Mouse (Mus musculus) forebrain, embryonic 11.5 days (tissue): ENCODE results near the gene E4f1. TPM values are rescaled to one million over a fixed set of nuclear protein-coding genes. Genes with fewer than 3 reads are reported as not detected.

ENCODE experiments used
- ATAC-seq: fragments of 200-750 bp; cut with Nextera tagmentation; replicated peaks from 2 replicates; pipeline ENCODE4 v1.8.0; 2017; ENCODE audit warnings: moderate TSS enrichment; ENCODE audit not compliant: low FRiP score
- DNase-seq: peaks from one replicate; pipeline ENCODE4 v3.0.0-alpha.2; 2017; ENCODE audit warnings: low spot score
- H3K27ac ChIP-seq: fragments of 300-500 bp; sonication (generic); 2 replicates; pipeline ENCODE4 v1.5.1; 2014; ENCODE audit warnings: low read depth, low read length
- H3K27me3 ChIP-seq: fragments of 300-500 bp; sonication (generic); 2 replicates; pipeline ENCODE4 v1.6.1; 2014; ENCODE audit warnings: mild to moderate bottlenecking, low read length, mixed read lengths; ENCODE audit not compliant: control insufficient read depth, insufficient read depth
- H3K36me3 ChIP-seq: fragments of 300-500 bp; sonication (generic); 2 replicates; pipeline ENCODE4 v1.6.1; 2014; ENCODE audit warnings: mild to moderate bottlenecking, low read length, moderate library complexity, mixed read lengths; ENCODE audit not compliant: control insufficient read depth, insufficient read depth
- H3K4me1 ChIP-seq: fragments of 300-500 bp; sonication (generic); replicated peaks from 2 replicates; pipeline ENCODE4 v1.6.1; 2014; ENCODE audit warnings: low read length, mixed read lengths; ENCODE audit not compliant: control insufficient read depth, insufficient read depth
- H3K4me2 ChIP-seq: fragments of 300-500 bp; sonication (generic); 2 replicates; pipeline ENCODE4 v1.6.1; 2014; ENCODE audit warnings: low read depth, mild to moderate bottlenecking, low read length, moderate library complexity, mixed read lengths; ENCODE audit not compliant: severe bottlenecking
- H3K4me3 ChIP-seq: fragments of 300-500 bp; sonication (generic); 2 replicates; pipeline ENCODE4 v1.5.1; 2014; ENCODE audit warnings: low read depth, low read length
- H3K9ac ChIP-seq: fragments of 300-500 bp; sonication (generic); 2 replicates; pipeline ENCODE4 v1.6.1; 2014; ENCODE audit warnings: low read length
- H3K9me3 ChIP-seq: fragments of 300-500 bp; sonication (generic); 2 replicates; pipeline ENCODE4 v1.6.1; 2016; ENCODE audit warnings: low read length, mixed read lengths; ENCODE audit not compliant: control insufficient read depth
- WGBS: fragments of 180-500 bp; shearing (Covaris S2); extraction: QIAGEN DNeasy Blood & Tissue Kit; methylation state at CpG from one replicate; pipeline ENCODE4 v1.1.7; 2014; 5-methylcytosine and 5-hydroxymethylcytosine counted together
- polyA plus RNA-seq: library from polyadenylated mRNA; unstranded; fragments of >200 nt; fragmentation: Nextera tagmentation; extraction: Ambion mirVana; gene quantifications from 2 replicates; pipeline ENCODE4 v1.2.1, GENCODE M21; 2014

The E4f1 gene
- polyA plus RNA-seq, 1 experiment from 2014 or later: 31.4 TPM

GRCm38 (mm10) chr17:24488186-24488661 lies 18.1 kb upstream of the E4f1 start, which contains the start of gene Caskin1:
Caskin1 (plus strand) TSS chr17:24488601.
- Histone ChIP-seq H3K4me1 (peaks cover 9% of the 10 kb centered on the region), H3K4me3 (peak within 1 kb of the TSS; percentile 85), H3K4me2 (peak within 1 kb of the TSS; percentile 92), H3K27ac (peak within 1 kb of the TSS; percentile 57), H3K9me3 (no peaks in the 10 kb centered on the region), H3K9ac (peak within 1 kb of the TSS; percentile 87), H3K27me3 (no peaks in the 10 kb centered on the region; the same call in 1 of the 2 replicates), H3K36me3 (no peaks in the 10 kb centered on the region)
- peak; percentile 74 for DNase-seq
- peak; percentile 66 for ATAC-seq
- under 1% methylated on average over 45 of the region's 45 CpGs for WGBS

DNA sequence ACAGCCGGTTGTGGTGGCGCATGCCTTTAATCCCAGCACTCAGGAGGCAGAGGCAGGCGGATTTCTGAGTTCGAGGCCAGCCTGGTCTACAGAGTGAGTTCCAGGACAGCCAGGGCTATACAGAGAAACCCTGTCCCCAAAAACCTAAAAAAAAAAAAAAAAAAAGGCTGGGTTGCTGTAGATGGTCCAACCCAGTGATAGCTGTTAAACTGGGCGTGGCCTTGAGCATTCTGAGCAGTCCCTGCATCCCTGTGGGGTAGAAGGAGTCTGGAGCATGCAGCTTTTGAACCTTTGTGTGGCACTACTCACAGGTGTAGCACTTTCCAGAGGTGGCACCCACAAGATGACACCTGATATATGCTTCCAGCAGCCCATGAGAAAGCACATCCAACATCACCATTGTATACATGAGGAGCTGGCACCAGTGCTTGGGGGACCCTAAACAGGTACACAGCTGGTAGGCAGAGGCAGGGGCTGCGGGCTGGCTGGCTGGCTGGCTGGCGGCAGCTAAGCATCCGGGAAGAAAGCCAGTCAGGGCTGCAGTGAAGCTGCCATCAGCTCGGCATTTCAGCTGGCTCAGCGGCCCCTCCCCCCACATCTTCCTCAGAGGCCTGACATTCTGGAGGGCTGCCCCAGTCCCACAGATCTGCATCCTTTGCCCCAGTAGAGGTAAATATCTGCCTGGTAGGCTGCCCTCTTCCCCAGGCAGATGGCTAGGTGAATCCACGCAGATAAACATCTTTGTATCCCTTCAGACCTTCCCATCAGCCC lies 15.2 kb upstream of the E4f1 start:
- Histone ChIP-seq H3K27me3 (no peaks in the 10 kb centered on the region; the same call in 1 of the 2 replicates), H3K36me3 (no peaks in the 10 kb centered on the region), H3K27ac (no peak overlapping the region), H3K9me3 (no peaks in the 10 kb centered on the region), H3K4me2 (no peak overlapping the region), H3K4me3 (no peak overlapping the region), H3K4me1 (peaks cover 8% of the 10 kb centered on the region), H3K9ac (no peak overlapping the region)
- DNase-seq (no peak), ATAC-seq (no peak)
- WGBS: 44% methylated on average over 10 of the region's 11 CpGs

DNA sequence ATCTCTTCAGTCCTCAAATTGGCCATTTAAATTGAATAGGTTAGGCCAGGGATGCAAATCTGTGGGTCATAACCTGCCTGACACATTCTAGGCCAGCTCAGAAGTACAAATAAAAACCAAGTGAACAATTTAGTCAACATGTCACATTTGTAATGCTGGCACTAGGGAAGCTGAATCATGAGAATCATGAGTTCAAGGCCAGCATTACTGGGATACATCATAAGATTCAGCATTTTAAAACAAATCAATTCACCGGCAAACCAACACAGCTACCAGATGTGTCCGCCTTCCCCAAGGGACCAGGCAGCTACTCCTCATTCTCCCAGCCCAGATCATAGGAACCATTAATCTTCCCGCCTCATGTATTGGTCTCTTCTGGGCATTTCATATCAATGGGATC lies 13.4 kb upstream of the E4f1 start:
- no peak overlapping the region for H3K27ac ChIP-seq
- no peaks in the 10 kb centered on the region; the same call in 1 of the 2 replicates for H3K27me3 ChIP-seq
- no peaks in the 10 kb centered on the region for H3K36me3 ChIP-seq
- no peak for ATAC-seq
- H3K4me2 ChIP-seq: no peak overlapping the region
- DNase-seq: no peak
- H3K9ac ChIP-seq: no peak overlapping the region
- H3K4me1 ChIP-seq: no peaks in the 10 kb centered on the region; the same call in 1 of the 2 replicates
- no peaks in the 10 kb centered on the region for H3K9me3 ChIP-seq
- WGBS: 84% methylated on average over 3 of the region's 3 CpGs
- H3K4me3 ChIP-seq: no peak overlapping the region

GRCm38 (mm10) chr17:24481027-24481815 lies 11.1 kb upstream of the E4f1 start:
- peaks cover 5% of the 10 kb centered on the region; the same call in 1 of the 2 replicates for H3K36me3 ChIP-seq
- H3K9me3 ChIP-seq: no peaks in the 10 kb centered on the region
- H3K27ac ChIP-seq: no peak overlapping the region
- no peak overlapping the region for H3K4me2 ChIP-seq
- H3K9ac ChIP-seq: no peak overlapping the region
- H3K4me3 ChIP-seq: no peak overlapping the region
- 94% methylated on average over 20 of the region's 20 CpGs for WGBS
- H3K27me3 ChIP-seq: no peaks in the 10 kb centered on the region
- H3K4me1 ChIP-seq: peaks cover 5% of the 10 kb centered on the region
- ATAC-seq: no peak
- no peak for DNase-seq

DNA sequence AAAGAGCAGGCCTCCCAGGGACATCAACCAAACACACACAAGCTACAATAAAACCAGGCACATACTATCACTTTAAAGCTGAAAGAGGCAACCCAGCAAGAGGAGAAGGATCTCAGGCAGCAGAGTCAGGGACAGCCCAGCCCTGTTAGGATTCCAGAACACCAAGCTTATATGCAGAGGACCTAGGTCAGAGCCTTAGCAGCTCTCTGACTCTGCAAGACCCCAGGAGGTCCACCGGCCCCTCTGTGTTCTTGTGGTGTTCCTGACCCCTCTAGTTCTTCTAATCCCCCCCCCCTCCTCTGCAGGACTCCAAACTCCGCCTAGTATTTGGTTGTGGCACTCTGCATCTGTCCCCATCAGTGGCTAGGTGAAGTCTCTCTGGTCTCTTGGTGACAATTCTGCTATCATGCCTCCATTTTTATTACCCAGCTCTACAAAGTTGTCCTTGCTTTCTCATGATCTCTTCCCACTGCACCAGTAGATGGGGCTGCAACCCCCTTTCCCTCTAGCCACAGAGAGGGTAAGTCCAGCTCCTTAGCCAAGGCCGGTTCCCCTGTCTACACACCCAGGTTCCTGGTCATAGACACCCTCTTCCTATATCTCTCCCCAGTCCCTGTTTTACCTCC lies 10.2 kb upstream of the E4f1 start:
- Histone ChIP-seq H3K27ac (no peak overlapping the region), H3K4me2 (no peak overlapping the region)

GRCm38 (mm10) chr17:24479431-24479830 lies 9.3 kb upstream of the E4f1 start:
- H3K4me3 ChIP-seq: peak overlapping the region; percentile 75
- no peaks in the 10 kb centered on the region for H3K9me3 ChIP-seq
- WGBS: 38% methylated on average over 1 of the region's 1 CpGs
- DNase-seq (no peak), ATAC-seq (no peak)
- no peak overlapping the region for H3K9ac ChIP-seq
- no peaks in the 10 kb centered on the region for H3K27me3 ChIP-seq
- peaks cover 5% of the 10 kb centered on the region; the same call in 1 of the 2 replicates for H3K36me3 ChIP-seq
- peak overlapping the region; percentile 53; the same call in 1 of the 2 replicates for H3K4me2 ChIP-seq
- H3K27ac ChIP-seq: no peak overlapping the region
- peaks cover 5% of the 10 kb centered on the region for H3K4me1 ChIP-seq

More for the DNA sequence above, 10.2 kb upstream of the E4f1 start:
- ATAC-seq (no peak), DNase-seq (no peak)
- Histone ChIP-seq H3K4me1 (peaks cover 5% of the 10 kb centered on the region), H3K9ac (no peak overlapping the region), H3K27me3 (no peaks in the 10 kb centered on the region), H3K9me3 (no peaks in the 10 kb centered on the region), H3K36me3 (peaks cover 5% of the 10 kb centered on the region; the same call in 1 of the 2 replicates), H3K4me3 (no peak overlapping the region)
- WGBS: 65% methylated on average over 3 of the region's 3 CpGs

- WGBS: under 1% methylated on average over 48 of the region's 48 CpGs
- DNase-seq: peak; percentile 99
- H3K27me3 ChIP-seq: no peaks in the 10 kb centered on the region
- H3K36me3 ChIP-seq: peaks cover 5% of the 10 kb centered on the region; the same call in 1 of the 2 replicates
- peak within 1 kb of the TSS; percentile 89 for H3K9ac ChIP-seq
- ATAC-seq: peak; percentile 91
- H3K4me3 ChIP-seq: peak within 1 kb of the TSS; percentile 75
- peak within 1 kb of the TSS; percentile 53 for H3K4me2 ChIP-seq
- peaks cover 5% of the 10 kb centered on the region for H3K4me1 ChIP-seq
- no peaks in the 10 kb centered on the region for H3K9me3 ChIP-seq
- peak within 1 kb of the TSS; percentile 94 for H3K27ac ChIP-seq
Measured at GRCm38 (mm10) chr17:24478663-24479380, 8.7 kb upstream of the E4f1 start, which contains the start of gene Mlst8. Mlst8 (minus strand) TSS chr17:24479078.
